Mouse (Mus musculus) G1E (cell line): ENCODE results near the gene Slc1a7. TPM values are rescaled to one million over a fixed set of nuclear protein-coding genes. Genes with fewer than 3 reads are reported as not detected.

Source experiments
- ATAC-seq: 2 replicates; pipeline ENCODE4 v1.8.0; 2016; ENCODE audit warnings: mild to moderate bottlenecking; ENCODE audit not compliant: insufficient number of reproducible peaks, poor library complexity, low FRiP score, severe bottlenecking; ENCODE audit errors: extremely low read depth
- DNase-seq: peaks from one replicate; pipeline ENCODE4 v3.0.0; 2012; ENCODE audit warnings: low spot score
- H3K27me3 ChIP-seq: 2 replicates; pipeline ENCODE4 v1.6.1; 2012; ENCODE audit warnings: mild to moderate bottlenecking, low read length, inconsistent platforms; ENCODE audit not compliant: insufficient read depth
- H3K36me3 ChIP-seq: replicated peaks from 2 replicates; pipeline ENCODE3; 2012; ENCODE audit warnings: mild to moderate bottlenecking, inconsistent platforms
- H3K4me1 ChIP-seq: 2 replicates; pipeline ENCODE4 v1.6.1; 2012; ENCODE audit warnings: low read depth, low read length, inconsistent platforms, mixed read lengths; ENCODE audit not compliant: insufficient read depth
- H3K4me3 ChIP-seq: 2 replicates; pipeline ENCODE4 v1.5.1; 2012; ENCODE audit warnings: low read depth, mild to moderate bottlenecking, inconsistent platforms, low read length, moderate library complexity, mixed read lengths
- H3K9me3 ChIP-seq: replicated peaks from 2 replicates; pipeline ENCODE4 v1.6.1; 2012; ENCODE audit warnings: inconsistent platforms
- CTCF ChIP-seq: IDR thresholded peaks from 2 replicates; pipeline ENCODE4 v1.5.1; 2012; ENCODE audit warnings: low read depth, low read length, inconsistent platforms, mixed read lengths
- GATA1 ChIP-seq: IDR thresholded peaks from 2 replicates; pipeline ENCODE4 v1.6.1; 2012; ENCODE audit warnings: borderline replicate concordance, low read length, inconsistent platforms, mixed read lengths
- GATA2 ChIP-seq: IDR thresholded peaks from 2 replicates; pipeline ENCODE4 v1.6.1; 2012; ENCODE audit warnings: low read depth, low read length, inconsistent platforms, borderline replicate concordance
- POLR2AphosphoS5 ChIP-seq: IDR thresholded peaks from 2 replicates; pipeline ENCODE4 v1.6.1; 2012; ENCODE audit warnings: low read depth, low read length, inconsistent platforms; ENCODE audit not compliant: insufficient replicate concordance
- TAL1 ChIP-seq: conservative IDR thresholded peaks from 2 replicates; pipeline ENCODE4 v1.6.1; 2012; ENCODE audit warnings: low read depth, low read length, inconsistent platforms, mixed read lengths
- polyA plus RNA-seq: library from polyadenylated mRNA; stranded (reverse); fragments of >175 nt; gene quantifications from 2 replicates; pipeline ENCODE4 v1.2.3, GENCODE M21; 2012
- total RNA-seq, 2 experiments: library from RNA; stranded (forward) in 1 of 2; stranded (reverse) in 1 of 2; fragments of 200-1000 nt in 1 of 2; fragments of >200 nt in 1 of 2; fragmentation: Nextera tagmentation in 1 of 2; gene quantifications; 2 replicates each; pipeline ENCODE4 v1.2.3; 2014 to 2017

The Slc1a7 gene
- total and polyA plus RNA-seq, 3 experiments = 0.11 TPM; not detected in 2

DNA sequence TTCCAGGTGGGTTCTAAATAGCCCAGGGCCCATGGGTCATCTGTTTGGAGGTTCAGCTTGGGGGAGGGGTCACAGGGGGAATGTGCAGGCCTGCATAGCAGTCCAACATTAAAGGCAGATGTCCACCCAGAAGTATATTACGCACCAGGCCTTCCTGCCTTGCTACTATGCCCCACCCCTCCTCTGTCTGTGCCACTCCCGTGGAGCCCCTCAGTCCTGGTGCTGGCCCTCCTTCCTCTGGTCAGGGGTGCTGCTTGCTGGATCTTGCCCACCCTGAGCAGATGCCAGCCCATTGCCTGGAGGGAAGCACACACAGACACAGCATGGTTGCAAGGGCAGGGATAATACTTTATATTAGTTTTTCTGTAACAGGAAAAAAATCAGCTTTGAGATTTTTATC is 46.3 kb downstream of the Slc1a7 start:
- Histone ChIP-seq H3K4me3 (no peak overlapping the region), H3K4me1 (no peaks in the 10 kb centered on the region; the same call in 1 of the 2 replicates), H3K9me3 (no peaks in the 10 kb centered on the region), H3K36me3 (no peaks in the 10 kb centered on the region), H3K27me3 (peaks cover 6% of the 10 kb centered on the region; the same call in 1 of the 2 replicates)
- ATAC-seq (no peak), DNase-seq (no peak)
- TF ChIP-seq POLR2AphosphoS5 (no peak), GATA2 (no peak)

DNA sequence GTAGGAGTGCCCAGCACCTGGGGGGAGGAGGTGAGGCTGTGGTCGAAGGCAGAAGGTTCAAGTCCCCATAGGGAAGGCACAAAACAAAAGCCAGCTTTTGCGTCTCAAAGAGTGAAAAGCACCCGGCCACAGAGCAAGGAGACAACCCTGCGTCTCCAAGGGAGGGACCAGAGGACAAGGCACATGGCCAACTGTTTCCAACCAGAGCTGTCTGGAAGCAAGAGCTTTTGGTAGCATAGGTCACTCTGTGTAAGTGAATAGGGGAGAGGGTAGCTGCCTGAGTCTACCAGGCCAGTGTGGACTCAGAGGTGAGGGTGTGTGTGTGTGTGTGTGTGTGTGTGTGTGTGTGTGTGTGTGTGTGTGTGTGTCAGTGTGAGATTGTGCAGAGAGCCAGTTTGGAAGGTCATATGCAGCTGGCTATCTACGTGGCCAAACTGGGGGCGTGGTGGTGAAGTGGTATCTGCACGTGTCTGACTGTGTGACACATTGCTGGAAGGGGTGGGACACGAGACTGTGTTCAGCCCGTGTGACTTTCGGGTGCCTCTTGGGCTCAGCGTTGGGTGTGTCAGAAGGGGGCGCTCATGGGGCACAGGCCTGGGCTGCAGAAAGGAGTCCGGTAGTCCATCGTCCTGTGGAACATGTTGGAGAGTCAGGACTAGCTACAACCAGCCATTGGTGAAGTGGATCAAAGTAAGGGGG is 47.1 kb downstream of the Slc1a7 start:
- no peak overlapping the region for H3K4me3 ChIP-seq
- peaks cover 6% of the 10 kb centered on the region; the same call in 1 of the 2 replicates for H3K27me3 ChIP-seq
- DNase-seq = no peak
- no peaks in the 10 kb centered on the region; the same call in 1 of the 2 replicates for H3K4me1 ChIP-seq
- no peak for TF ChIP-seq POLR2AphosphoS5
- TF ChIP-seq CTCF = no peak
- TF ChIP-seq GATA1 = no peak
- no peak for TF ChIP-seq TAL1
- no peak for TF ChIP-seq GATA2
- H3K9me3 ChIP-seq = no peaks in the 10 kb centered on the region
- no peaks in the 10 kb centered on the region for H3K36me3 ChIP-seq
- ATAC-seq = no peak

DNA sequence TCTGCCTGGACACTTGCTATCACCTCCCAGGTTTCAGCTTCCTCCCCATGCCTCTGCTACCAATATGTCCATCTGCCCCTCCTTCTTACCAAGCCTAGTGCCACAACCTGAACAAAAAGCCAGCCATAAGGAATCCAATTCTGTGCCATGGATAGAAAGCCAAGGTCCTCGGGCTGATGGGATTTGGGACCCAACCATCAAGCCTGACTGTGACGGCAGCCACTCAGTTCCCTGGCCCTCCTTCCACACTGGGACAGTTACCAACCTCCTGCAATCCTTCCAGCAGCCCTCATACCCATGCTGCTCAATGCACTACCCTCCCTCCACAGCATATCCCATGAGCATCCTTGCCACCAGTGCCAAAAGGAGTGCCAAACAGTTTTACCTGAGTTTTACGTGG is 48.2 kb downstream of the Slc1a7 start:
- no peaks in the 10 kb centered on the region for H3K9me3 ChIP-seq

DNA sequence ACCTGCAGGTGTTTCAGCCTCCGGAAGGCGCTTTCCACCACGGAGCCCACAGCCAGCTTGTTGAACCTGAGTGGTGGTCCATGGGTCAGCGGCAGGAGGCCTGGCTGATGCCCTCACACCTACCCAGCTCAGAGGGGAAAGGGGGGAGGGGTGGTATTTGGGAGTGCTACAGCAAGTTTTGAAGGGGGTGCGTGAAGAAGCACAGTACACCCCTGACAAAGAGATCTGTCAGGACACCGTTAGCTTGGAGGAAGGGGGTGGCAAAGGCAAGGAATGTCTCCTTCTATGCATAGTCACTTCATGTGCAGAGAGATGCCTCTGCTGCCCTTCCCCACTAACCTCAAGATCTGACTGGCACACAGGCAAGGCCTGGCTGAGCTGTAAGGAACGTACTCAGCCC is 49.7 kb downstream of the Slc1a7 start:
- TF ChIP-seq GATA1 (no peak), POLR2AphosphoS5 (no peak), GATA2 (no peak), CTCF (no peak), TAL1 (no peak)
- Histone ChIP-seq H3K36me3 (no peaks in the 10 kb centered on the region), H3K4me1 (no peaks in the 10 kb centered on the region; the same call in none of the 2 replicates), H3K9me3 (no peaks in the 10 kb centered on the region), H3K27me3 (peaks cover 9% of the 10 kb centered on the region; the same call in 1 of the 2 replicates), H3K4me3 (no peak overlapping the region)
- ATAC-seq (no peak), DNase-seq (no peak)

More for the DNA sequence above, 48.2 kb downstream of the Slc1a7 start:
- TF ChIP-seq GATA1 (no peak), TAL1 (no peak), CTCF (no peak), GATA2 (no peak)
- Histone ChIP-seq H3K36me3 (no peaks in the 10 kb centered on the region), H3K4me1 (no peaks in the 10 kb centered on the region; the same call in 1 of the 2 replicates), H3K27me3 (peaks cover 6% of the 10 kb centered on the region; the same call in 1 of the 2 replicates), H3K4me3 (no peak overlapping the region)
- ATAC-seq (no peak), DNase-seq (no peak)

- Histone ChIP-seq H3K27me3 (peaks cover 9% of the 10 kb centered on the region; the same call in 1 of the 2 replicates), H3K4me1 (no peaks in the 10 kb centered on the region; the same call in none of the 2 replicates), H3K4me3 (no peak overlapping the region), H3K9me3 (no peaks in the 10 kb centered on the region), H3K36me3 (no peaks in the 10 kb centered on the region)
- TF ChIP-seq POLR2AphosphoS5 (no peak), CTCF (no peak), GATA2 (no peak), GATA1 (no peak), TAL1 (no peak)
- DNase-seq (no peak), ATAC-seq (no peak)
Measured at GRCm38 (mm10) chr4:108018241-108018923, 50.2 kb downstream of the Slc1a7 start.

DNA sequence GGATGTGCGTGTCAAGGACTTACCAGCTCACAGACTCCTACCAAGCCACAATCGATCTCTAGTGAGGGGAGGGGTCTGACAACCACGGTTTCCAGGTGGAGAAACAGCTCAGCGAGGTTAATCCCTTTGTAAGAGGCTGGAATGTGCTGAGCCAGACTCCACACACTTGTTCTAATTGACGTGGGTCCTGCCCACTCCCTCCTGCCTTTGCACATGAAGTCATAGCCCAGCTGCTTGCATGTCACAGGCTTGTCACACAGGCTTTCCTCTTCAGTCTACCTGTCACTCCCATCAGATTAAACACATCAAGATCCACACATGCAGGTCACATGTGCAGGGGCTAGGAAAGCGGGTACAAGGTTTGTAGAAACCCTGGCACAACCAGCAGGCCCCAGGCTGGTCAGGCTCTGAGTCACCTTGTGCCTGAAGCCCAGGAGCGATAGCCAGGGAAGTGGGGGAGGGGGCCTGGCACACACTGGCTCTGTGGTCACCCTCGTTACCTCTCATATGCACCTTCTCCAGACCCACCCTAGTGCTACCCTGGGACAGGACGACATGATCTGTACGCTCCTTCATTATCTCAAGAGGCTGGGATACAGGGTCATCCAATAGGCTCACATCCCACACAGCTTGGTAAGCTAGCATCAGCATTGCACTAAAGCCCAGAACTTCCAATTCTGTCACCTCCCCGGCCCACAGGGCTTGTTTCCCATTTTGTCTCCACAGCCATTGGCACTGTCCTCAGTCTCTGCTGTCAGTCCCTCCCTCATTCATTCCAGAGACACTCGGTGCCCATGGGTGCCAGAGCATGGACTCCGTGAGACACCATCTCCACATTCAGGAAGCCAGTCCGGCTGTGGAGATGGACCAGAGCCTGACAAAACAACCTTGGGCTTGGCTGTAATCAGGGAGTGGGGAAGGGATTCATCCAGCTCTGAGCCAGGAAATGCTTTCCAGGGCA is 51.1 kb downstream of the Slc1a7 start:
- Histone ChIP-seq H3K9me3 (no peaks in the 10 kb centered on the region), H3K27me3 (peaks cover 9% of the 10 kb centered on the region; the same call in 1 of the 2 replicates), H3K4me3 (no peak overlapping the region), H3K36me3 (no peaks in the 10 kb centered on the region), H3K4me1 (no peaks in the 10 kb centered on the region; the same call in none of the 2 replicates)
- no peak for DNase-seq
- ATAC-seq = no peak
- TF ChIP-seq GATA2 = no peak
